ENCODE assay signal across 33 mouse cellular contexts in the genomic region with DNA sequence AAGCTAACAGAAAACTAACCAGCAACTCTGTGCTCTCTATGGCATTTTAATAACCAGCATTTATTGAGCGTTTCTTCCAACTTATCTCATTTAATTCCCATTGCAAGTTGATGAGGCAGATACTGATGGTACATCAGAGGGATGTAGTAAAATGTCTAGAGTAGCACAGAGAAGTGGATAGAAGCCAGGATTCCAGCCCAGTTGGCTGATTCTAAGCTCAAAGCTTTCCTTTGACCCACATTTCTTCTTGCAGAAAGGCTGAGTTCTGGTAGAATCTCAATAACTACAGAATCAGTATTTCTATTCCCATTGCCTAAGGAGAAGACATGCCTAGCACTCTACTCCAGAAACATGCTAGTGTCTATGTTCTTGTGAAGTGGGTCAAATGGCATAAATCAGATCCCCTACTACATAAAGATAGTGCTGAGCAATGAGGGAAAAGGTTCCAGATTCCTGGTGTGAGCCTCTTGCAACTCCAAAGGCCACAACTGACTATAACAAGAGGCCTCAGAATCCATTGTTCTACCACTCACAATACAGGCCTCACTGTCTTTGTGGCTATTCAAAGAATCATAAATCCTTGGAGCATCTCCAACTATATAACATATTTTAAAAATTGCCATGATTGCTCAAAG.
"Had no signal": no experiment of that assay in that cellular context is flagged by ENCODE, and none has a peak within 500 bp of the region (broad histone marks: within the 10 kb centered on the region; RNA-seq: fewer than 3 reads in every experiment).

No protein-coding gene starts in this region.

- H3K36me3 ChIP-seq: limb, embryonic 10.5 days; limb, embryonic 12.5 days; limb, embryonic 13.5 days; limb, embryonic 15.5 days; liver, embryonic 12.5 days; liver, embryonic 13.5 days; liver, embryonic 15.5 days; lung, embryonic 15.5 days; midbrain, embryonic 10.5 days; midbrain, embryonic 12.5 days; midbrain, embryonic 13.5 days; midbrain, embryonic 15.5 days; neural tube, embryonic 12.5 days; neural tube, embryonic 13.5 days had no signal

- H3K4me1 ChIP-seq: limb, embryonic 10.5 days; limb, embryonic 12.5 days; limb, embryonic 13.5 days; limb, embryonic 15.5 days; liver, embryonic 12.5 days; liver, embryonic 13.5 days; liver, embryonic 15.5 days; lung, embryonic 15.5 days; megakaryocyte, embryonic 14.5 days; midbrain, embryonic 10.5 days; midbrain, embryonic 12.5 days; midbrain, embryonic 13.5 days; neural tube, embryonic 12.5 days; neural tube, embryonic 13.5 days had no signal

- H3K9me3 ChIP-seq: limb, embryonic 10.5 days; limb, embryonic 12.5 days; limb, embryonic 13.5 days; limb, embryonic 15.5 days; liver, embryonic 12.5 days; liver, embryonic 13.5 days; liver, embryonic 15.5 days; lung, embryonic 15.5 days; midbrain, embryonic 10.5 days; midbrain, embryonic 12.5 days; midbrain, embryonic 13.5 days; midbrain, embryonic 15.5 days; neural tube, embryonic 12.5 days; neural tube, embryonic 13.5 days had no signal

- H3K4me2 ChIP-seq: limb, embryonic 12.5 days; limb, embryonic 13.5 days; limb, embryonic 15.5 days; liver, embryonic 11.5 days; liver, embryonic 12.5 days; liver, embryonic 13.5 days; liver, embryonic 15.5 days; lung, embryonic 14.5 days; lung, embryonic 15.5 days; midbrain, embryonic 11.5 days; midbrain, embryonic 12.5 days; midbrain, embryonic 13.5 days; midbrain, embryonic 15.5 days; neural tube, embryonic 12.5 days; neural tube, embryonic 13.5 days had no signal

- H3K9ac ChIP-seq: limb, embryonic 12.5 days; limb, embryonic 13.5 days; limb, embryonic 15.5 days; liver, embryonic 12.5 days; liver, embryonic 13.5 days; liver, embryonic 14.5 days; liver, embryonic 15.5 days; liver, postnatal 0 days; lung, embryonic 14.5 days; lung, embryonic 15.5 days; midbrain, embryonic 12.5 days; midbrain, embryonic 13.5 days; midbrain, embryonic 15.5 days; neural tube, embryonic 12.5 days; neural tube, embryonic 13.5 days had no signal

- DNase-seq: left cerebral cortex, postnatal 4 days; liver; liver, embryonic 13.5 days; liver, postnatal 0 days; lung, adult 18-20 months; lung, adult 2 months; lung, embryonic 14.5 days; lung, postnatal 10 days; lung, postnatal 14 days; lung, postnatal 36 days; lung, postnatal 4 days; midbrain, embryonic 14.5 days had no signal

- H3K4me3 ChIP-seq: limb, embryonic 10.5 days; limb, embryonic 12.5 days; limb, embryonic 13.5 days; limb, embryonic 15.5 days; liver, embryonic 12.5 days; liver, embryonic 13.5 days; liver, embryonic 15.5 days; lung, embryonic 15.5 days; megakaryocyte, embryonic 14.5 days; midbrain, embryonic 10.5 days; midbrain, embryonic 12.5 days; midbrain, embryonic 13.5 days; midbrain, embryonic 15.5 days; myocyte; neural tube, embryonic 12.5 days; neural tube, embryonic 13.5 days had no signal

- H3K27me3 ChIP-seq: limb, embryonic 12.5 days; limb, embryonic 13.5 days; limb, embryonic 15.5 days; liver, embryonic 12.5 days; liver, embryonic 13.5 days; liver, embryonic 15.5 days; lung, embryonic 15.5 days; megakaryocyte, embryonic 14.5 days; midbrain, embryonic 12.5 days; midbrain, embryonic 13.5 days; midbrain, embryonic 15.5 days; neural tube, embryonic 12.5 days; neural tube, embryonic 13.5 days had no signal

- ATAC-seq: liver, embryonic 12.5 days; liver, postnatal 0 days; lung, postnatal 0 days; midbrain, embryonic 13.5 days; midbrain, embryonic 15.5 days; midbrain, embryonic 16.5 days had no signal

- H3K27ac ChIP-seq: limb, embryonic 10.5 days; limb, embryonic 12.5 days; limb, embryonic 13.5 days; limb, embryonic 15.5 days; liver, embryonic 12.5 days; liver, embryonic 13.5 days; liver, embryonic 14.5 days; liver, embryonic 15.5 days; lung, embryonic 15.5 days; macrophage; midbrain, embryonic 10.5 days; midbrain, embryonic 12.5 days; midbrain, embryonic 13.5 days; midbrain, embryonic 15.5 days; neural tube, embryonic 12.5 days; neural tube, embryonic 13.5 days had no signal
